Mouse (Mus musculus) left cerebral cortex, adult 9 months (tissue): ENCODE measurements at regions not wholly inside any gene's neighbourhood (a gene's known extent, or its start where the extent isn't known, plus 50 kb on each side); places are given as distances from the start of the nearest gene placed in this dataset.
A peak's percentile ranks its signal among the peaks of the same experiment; 100 is the strongest.

Source experiments
- DNase-seq, 2 experiments: peaks; one replicate each; pipeline ENCODE4 v3.0.0; 2022; ENCODE audit warnings: low spot score in 2 of 2

DNA sequence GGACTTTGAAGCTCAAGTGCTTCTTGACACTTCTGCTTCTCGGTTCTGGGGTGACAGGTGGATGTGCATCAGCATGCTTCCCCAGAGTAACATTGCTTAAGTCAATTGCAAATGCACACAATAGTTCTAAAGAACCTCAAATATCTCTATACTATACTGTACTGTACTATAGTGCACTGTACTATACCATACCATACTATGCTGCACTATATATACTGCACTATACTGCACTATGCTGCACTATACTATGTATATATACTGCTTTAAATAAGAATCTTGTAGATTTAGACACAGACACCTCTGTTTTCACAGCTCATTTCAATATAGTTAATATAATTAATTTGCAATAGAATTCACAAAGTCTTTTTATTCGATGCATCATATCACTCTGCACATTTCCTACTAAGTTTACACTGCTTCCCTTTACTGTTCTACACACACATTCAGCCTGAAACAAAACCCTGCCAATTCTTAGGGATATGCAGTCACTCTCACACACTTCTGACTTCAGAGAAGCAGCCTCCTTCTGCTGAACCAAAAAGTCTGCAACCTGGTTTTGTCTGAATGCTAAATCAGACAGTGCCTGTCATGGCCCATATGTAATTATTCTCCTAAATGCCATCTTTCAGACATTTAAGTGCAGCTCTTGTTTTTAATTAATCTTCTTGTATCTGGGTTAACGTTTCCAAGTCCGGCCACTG, 570.8 kb upstream of the Map3k7 start:
- DNase-seq = no peak

DNA sequence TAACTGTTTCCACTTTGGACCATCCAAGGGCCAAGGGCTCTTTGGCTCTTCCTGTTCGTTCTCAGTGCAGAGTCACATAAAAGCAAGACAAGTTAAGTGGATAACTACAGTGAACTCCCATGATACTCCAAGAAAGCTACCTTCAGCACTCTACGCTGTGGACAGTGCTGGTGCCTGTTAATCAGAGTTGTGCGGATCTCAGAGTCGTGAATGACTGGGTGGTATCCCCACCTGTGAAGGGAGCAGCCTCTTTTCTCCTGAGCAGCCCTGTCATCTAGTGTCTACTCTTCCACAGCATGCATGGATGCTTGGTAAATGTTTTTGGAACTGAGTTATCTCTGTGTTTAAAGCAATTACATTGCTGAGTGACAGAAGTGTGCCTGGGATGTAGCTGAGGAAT, 568.4 kb upstream of the Map3k7 start:
- no peak for DNase-seq

DNA sequence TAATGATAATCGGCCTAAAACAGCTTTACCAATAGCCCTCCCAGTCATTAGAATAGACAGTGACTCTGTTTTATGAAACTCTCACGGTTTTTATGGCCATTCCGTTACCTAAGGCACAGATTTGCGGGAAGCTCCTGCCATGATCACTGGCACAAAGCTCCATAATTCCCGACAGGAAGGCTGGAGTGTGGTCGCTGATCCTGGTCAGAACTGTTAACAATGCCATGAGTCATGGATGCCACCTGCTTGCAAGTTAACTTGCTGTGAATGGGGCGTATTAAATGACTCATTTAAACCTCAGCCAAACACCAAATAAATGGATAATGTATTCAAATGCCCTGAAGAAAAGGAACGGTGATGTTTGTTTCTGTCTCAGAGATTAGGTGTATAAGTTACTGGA, 559.9 kb upstream of the Map3k7 start:
- no peak for DNase-seq

DNA sequence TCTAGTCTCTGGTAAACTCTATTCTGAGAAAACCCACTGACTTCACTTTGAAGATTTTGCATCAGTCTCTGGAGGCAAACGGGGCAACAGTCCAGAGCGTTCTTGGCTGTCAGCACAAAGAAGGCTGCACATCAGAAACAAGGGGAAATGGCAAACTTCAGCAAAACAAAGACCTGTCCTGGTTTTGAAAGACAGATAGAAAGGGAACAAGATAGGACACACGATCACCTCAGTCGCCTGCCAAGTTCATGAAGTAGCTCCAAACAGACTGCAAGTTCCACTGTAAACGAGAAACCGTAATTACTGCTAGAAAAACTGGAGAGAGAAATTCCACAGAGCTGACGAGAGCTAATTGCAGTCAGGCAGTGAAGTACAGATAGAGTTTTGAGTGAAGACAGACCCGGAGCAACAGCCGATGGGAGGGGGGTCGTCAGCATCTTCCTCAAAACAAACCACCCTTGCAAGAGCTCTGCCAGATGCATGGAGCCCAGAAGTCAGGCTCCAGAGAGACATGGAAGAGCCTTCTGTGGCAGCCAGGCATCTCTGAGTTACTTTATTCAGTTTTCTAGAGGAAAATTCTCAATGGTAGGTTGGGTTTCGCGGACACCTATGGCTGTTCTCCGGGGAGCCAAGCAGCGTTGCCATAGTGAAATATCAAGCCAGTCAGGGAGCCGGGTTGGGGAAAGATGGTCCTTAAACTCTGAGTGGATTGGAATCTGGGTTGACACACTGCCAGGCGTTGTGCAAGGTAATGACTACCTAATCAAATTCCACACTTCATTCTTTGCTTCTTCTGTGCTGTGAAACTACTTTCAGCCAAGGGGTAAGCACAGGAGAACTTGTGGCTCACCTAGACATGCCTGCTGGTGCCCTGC, 558.8 kb upstream of the Map3k7 start:
- DNase-seq = no peak

DNA sequence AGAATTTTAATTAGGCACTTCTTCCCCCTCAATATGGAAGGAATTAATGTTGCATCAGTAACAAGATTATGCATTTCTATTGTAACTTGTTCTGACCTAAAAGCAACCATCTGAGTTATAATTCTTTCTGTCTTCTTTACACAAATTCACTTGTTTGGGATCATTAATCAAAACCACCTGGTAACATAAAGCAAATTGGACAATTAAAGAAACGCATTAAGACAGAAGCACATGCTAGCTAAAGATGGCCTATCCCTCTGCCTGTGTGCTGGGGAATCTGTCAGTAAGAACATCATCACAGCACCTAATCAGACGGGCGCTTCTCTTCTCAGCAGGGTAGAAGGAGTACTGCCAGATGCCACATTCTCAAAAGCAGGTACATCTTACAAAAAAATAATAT, 553.7 kb upstream of the Map3k7 start:
- no peak for DNase-seq

DNA sequence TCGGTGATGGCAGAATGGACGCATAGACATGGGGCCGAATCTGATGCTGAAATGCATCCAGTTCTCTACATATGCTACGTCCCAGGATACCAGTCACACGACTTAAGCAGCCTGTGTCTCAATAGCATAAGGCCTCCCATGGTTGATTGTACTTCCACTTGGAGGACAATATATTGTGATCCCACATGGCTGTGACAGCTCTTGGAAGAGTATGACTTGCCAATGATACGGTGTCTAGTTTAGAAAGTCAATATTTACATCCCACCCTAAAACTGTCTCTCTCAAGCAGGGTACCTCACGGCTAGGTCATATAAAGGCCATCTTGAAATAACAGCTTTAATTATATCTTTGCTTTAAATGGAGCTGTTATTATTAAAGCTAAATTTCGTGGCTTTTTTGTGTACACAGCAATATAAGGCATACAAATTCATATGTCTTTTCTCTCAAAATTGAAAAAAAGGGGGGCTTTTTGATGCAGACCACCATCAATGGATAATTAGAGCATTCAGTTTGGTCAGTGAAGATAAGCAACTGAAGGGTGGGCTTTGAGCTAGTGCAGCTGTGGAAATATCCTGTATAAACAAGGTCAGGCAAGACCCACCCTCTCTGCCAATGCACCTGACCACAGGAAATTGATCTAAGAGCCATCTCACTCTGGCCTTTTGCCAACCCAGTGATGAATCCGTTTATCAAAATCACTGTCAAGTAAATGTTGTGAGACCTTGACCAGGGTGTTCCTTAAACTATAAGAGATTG, 551.9 kb upstream of the Map3k7 start:
- no peak for DNase-seq

DNA sequence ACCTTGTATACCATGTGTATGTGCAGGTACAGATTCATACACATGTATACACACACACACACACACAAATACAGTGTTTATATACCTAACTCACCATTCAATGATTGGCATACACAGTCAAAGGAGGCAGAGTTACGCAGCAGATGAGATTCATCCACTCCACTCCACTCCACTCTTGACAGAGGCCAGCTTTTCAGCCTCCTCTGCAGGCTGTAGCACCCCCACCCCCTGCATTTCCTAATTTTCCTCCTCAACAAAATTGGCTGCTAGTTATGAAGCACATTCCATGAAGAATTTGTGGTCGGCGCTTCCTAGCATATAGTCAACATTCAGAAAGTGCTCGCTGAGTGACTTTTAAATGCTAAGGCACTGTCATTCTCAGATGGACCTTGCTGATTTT, 546.7 kb upstream of the Map3k7 start:
- DNase-seq = no peak

DNA sequence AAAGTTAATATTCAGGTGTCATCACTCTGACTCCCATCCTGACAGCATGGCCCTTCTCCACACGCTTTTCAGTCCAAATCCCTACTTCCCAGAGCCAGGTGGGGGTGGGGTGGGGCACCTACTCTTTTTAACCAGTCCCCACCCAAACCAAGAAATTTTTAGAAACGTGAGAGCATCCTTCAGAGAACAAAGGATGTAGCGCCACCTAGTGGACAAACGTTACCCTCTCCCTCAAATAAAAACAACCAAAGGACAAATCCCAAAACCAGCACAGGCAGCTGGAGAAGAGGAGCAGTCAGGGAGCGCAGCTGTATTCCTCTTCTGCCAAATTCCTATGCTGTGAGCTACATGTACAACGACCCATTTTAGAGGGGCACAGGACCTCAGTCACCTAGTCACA, 544.7 kb upstream of the Map3k7 start:
- DNase-seq = peak in 1 of 2 experiments; percentile 61

DNA sequence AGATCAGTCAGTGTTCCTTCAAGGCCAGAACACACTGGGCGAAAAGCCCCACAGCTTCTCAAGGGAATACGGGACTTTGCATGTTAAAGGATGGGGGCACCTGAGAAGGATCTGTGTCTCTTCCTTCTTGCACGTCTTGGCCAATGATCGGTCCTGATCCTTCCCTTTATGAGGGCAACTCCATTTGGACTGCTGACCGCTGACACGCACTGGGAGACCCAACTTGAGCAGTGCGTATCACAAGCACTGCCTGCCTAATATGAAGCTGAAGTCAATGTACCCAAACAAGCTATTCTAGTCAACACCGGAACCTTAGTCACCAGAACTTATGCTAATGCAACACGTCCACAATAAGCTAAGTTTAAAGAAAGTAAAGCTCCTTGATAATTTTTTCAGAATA, 543.7 kb upstream of the Map3k7 start:
- DNase-seq = no peak

DNA sequence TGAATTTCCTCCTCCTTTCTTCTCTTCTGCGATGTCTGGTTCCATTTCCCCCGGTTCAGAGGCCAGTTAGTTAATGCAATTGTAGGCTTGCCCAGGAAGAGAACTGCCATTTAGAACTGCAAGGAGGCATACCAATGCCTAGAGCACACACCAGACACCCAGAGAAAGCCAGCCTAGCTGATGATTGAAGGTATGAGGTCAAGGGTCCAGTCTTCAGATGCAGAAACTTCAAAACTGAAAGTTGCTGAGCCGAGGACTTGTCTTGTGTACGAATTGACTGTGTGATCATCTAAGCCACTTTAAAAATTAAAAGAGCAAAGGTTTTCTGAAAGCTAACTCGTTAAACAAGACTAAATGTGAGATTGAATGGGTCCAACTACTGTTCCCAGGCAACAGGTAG, 542.5 kb upstream of the Map3k7 start:
- DNase-seq = no peak

DNA sequence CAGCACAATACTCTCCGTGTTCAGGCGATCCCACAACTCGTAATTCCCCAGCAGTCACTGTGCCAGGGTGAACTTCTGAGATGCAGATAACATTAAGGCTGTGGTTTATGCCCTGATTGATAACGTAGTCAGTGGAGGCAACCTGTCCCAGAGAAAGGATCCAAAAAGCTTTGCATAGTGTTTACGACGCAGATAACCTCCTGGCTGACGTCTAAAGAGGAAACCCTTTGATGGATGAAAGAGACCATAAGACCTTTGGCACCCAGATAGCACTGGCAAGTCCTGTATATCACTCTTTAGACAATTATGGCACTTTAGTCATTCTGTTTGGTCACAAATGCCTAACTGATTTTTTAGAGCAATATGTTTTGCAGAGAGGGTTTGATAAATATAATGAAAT, 538.8 kb upstream of the Map3k7 start:
- no peak for DNase-seq

DNA sequence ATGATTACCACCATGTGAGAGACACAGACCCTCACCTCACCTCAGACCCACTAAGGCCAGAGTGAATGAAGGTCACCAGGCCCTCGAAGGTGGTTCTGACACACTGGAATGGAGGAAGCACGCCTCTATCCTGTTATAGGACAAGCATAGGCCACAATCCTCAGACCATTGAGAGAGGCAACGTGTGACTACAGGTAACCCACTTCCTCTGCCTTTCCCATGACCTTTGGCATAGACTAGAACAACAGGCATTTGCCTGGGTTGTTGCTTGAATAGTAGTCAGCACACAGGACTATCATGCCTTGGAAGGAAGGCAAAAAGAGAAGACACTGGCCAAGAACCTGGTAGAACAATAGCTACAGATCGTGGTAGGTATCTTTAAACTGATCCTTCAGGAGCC, 538.2 kb upstream of the Map3k7 start:
- DNase-seq = no peak

DNA sequence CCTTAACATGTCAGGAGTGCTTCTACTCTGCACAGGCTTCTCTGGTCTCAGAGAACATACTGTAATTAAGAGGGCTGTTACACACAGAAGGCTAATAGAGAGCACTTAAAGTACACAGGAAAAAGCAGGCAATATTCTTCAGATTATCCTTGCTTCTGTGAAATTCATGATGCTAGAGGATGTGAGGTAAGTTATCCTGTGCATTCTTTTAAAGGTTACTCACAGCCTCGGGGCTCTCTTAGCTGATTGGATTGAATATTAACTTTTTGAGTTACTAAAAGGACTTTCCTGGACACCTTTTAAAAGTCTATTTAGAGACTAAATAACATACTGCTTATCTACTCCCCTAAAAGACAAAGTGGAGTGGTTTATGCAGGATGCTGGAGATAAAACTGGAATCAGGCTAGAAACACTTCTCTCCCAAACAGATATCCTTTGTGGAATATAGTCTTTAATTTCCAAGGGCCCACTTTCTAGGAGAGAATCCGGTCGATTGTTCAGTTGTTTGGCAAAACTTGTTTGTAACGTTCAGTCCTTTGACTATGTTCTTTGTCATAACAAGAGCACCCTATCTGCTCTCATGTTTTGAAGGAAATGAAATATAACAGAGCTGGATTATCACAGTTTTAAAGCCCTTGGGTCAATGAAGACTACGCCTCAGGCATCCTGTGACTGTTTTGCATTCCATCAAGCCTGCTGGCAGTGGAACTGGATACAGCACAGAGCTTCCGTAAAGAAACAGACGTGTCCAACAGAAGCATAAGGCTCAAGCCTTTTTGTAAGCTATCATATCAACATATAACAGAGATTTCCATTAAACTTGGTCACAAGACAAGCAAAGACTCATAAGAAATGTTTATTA, 537.5 kb upstream of the Map3k7 start:
- no peak for DNase-seq

DNA sequence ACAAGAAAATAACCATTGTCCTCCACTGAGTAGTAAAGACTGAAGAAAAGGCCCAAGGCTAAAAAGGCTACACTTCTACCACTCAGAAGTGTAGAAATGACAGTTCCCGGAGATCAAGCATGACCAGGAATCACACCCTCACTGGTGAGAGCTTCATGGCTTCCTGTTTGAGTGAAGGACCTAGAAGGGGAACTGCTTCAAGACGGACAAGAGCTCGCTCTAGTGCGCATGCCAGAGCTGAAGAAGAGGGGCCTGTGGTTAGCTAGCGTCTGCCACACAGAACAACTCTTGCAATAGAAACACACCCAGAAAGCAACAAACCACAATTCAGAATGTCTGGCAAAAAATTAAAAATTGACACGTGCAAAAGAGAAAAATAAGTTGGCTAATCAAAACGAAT, 530.0 kb upstream of the Map3k7 start:
- no peak for DNase-seq

DNA sequence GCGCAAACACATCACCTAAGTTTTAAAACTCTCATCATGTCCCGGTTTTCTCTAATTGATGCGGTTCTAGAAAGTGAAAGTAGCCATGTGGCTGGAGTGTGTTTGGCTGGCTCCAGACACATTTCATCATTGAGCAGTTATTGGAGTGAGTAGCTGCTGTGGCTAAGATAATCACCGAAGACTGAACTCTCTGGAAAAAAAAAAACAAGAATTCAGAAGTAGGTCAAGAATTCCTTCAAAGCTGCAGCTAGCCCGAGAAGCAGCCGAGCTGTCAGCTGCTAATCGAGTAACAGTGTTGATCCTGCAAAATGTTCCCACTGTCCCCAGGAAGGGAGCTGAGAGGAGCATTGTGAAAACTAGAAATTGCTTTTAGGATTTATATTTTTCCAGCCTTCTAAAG, 509.0 kb upstream of the Map3k7 start:
- DNase-seq = no peak

DNA sequence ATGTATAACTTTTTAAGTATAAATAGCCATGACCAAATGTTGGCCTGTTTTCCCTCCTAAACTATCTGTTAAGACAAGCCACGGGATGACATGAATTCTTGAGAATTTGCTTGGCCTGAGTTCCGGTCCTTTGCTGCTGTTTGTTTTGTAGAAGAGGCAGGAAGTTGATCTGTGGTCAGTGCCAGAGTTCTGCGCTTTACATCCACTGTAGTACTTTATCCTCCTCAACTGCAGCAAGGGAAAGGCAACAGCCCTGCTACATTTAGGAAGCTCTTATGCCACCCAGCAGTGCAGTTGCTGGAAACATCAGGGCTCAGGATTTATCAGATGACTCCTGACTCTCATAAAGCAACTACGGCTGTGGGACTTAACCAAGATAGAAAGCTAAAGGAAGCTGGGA, 508.4 kb upstream of the Map3k7 start:
- no peak for DNase-seq

DNA sequence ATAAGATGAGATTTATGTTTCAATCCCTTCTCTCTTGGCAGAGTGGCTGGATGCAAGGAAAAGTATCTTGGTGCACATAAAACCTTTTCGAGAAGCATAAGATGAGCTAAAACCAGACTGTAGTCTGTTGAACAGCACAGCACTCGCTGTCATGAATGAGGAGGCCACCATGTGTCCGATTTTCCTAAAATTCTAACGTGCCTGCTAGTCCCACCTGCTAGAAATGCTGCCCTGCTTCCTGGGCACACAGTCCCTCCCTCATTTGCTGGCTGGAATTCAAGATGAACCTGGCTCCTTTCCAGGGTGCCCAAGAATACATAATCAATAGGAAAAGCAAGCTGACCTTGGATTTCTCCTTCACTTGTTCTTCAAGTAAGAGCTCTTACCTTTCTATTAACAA, 501.4 kb upstream of the Map3k7 start:
- DNase-seq = no peak

DNA sequence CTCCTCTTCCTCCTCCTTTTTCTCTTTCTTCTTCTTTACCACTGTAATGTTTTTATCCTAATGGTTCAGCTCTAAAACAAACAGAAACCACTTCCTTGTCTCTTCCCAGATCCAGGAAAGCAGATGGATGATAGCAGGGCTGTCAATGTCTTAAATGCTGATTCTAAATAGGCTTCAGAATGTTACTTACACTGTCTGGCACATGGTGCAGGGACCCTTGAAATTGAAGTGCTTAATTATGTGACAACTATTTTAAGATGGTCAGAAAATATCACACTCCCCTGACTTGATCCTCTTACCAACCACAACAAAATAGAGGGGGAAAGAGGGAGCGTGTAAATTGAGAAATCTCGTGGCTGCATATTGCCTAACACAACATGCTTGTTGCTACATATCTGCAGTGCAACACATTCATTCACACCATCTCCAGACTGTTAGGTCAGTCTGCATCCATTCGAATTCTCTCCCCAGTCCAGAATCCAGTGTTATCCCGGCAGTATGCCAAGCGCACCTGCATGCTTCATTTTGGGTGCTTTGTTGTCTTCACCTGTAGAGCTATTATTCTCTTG, 500.7 kb upstream of the Map3k7 start:
- DNase-seq = no peak

DNA sequence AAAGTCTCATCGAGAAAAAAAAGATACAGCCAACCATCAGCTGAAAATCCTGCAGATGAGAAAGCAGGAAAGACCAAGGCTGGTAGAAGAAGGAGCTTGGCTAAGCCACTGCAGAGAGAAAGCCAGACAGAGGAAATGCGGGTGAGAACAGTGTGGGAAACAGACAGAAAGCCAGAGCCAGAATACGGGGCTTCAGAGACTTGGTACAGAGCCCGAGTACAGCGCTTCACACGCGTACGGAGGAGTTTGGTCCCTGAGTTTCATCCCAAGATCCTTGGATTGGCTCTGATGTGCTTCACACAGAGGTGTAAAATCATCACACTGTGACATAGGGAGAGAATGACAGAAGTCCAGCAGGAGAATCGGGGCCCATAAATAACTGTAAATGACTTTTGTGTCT, 495.6 kb upstream of the Map3k7 start:
- DNase-seq = no peak

DNA sequence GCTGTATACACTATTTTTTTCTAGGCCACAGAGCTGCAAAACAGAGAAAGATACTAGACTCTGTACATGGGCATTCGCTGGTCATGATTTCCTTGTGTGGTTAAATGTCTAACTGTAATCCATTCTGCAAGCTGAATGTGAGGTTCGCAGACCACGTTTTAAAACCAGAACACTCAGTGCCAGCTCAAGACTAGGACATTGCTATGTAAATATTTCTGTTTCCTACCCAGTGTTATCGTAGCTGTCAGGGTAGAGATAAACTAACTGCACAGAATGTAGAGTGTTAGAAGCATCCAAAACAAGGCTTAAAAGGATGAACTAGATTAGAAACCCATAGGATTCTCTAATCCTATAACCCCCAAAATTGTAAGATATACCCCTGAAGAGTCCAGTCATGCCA, 494.1 kb upstream of the Map3k7 start:
- DNase-seq = no peak

DNA sequence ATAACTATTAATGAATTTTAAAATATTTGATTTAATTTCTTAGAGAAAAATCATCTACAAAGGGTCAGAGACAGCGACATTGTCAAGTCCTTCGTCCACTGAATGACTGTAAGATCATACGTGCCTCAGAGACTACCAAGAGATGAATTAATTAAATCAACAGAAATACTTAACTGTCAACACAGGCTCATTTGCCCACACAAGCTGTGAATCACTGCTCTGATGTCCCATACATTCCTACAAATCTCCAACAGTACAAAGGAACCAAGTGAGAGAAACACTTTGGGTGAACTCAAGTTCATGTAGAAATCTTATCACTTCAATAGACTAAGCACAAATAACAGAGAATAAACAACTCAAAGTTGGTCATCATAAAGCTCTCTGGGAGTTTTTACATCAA, 471.4 kb upstream of the Map3k7 start:
- no peak for DNase-seq
